Mouse (Mus musculus) olfactory bulb, adult 2 months (tissue): ENCODE data around the gene Trpm3.

Experiments used
- CTCF ChIP-seq: fragments of 200-500 bp; IDR thresholded peaks from 2 replicates; pipeline ENCODE4 v1.5.1; 2012; ENCODE audit warnings: low read depth, mild to moderate bottlenecking, low read length, moderate library complexity; ENCODE audit not compliant: insufficient read depth
- POLR2A ChIP-seq: fragments of 200-500 bp; IDR thresholded peaks from 2 replicates; pipeline ENCODE4 v1.6.1; 2012; ENCODE audit warnings: mild to moderate bottlenecking, low read depth, low read length, moderate library complexity; ENCODE audit not compliant: insufficient read depth

DNA sequence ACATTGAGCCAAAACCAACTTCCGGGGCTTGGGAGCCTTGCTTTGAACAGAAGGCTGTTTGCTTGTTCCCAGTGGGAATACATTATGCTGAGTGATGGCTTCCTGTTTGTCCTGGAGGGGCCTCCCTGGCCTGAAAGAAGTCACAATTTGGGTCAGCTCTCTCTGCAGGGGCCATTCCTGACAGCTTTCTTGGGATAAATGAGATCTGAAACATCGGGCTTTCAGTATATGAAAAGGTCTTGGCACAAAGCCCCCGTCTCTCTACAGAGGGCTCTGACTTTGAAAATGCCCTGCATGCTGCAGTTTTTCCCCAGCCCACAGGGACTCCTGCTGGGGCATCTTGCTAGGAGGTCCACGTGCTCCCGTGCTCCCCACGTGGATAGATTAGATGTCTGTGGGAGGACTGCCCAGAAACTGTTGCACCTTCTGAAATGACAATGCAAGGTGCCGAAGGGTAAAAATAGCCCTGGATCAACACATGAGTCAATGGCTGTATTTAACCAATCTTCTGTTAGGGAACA lies 415.6 kb downstream of the Trpm3 start:
- TF ChIP-seq CTCF = no peak
- TF ChIP-seq POLR2A = no peak
